Mouse (Mus musculus): ENCODE measurements around the gene Meltf. TPM values are rescaled to one million over a fixed set of nuclear protein-coding genes. Genes with fewer than 3 reads are reported as not detected.
A peak's percentile ranks its signal among the peaks of the same experiment; 100 is the strongest.

Meltf gene
- polyA plus RNA-seq, 1 experiment, result 0.35 TPM

- WGBS, result 36% methylated on average over 6 of the region's 6 CpGs
Observed at GRCm38 (mm10) chr16:31883902-31884301, 5.3 kb downstream of the Meltf start.

GRCm38 (mm10) chr16:31890907-31891306, 12.3 kb downstream of the Meltf start:
- DNase-seq (ENCODE audit: low read depth, low spot score), result no peak
- 66% methylated on average over 7 of the region's 7 CpGs for WGBS

More at GRCm38 (mm10) chr16:31883902-31884301, 5.3 kb downstream of the Meltf start:
- DNase-seq (ENCODE audit: low read depth, low spot score), result no peak

DNA sequence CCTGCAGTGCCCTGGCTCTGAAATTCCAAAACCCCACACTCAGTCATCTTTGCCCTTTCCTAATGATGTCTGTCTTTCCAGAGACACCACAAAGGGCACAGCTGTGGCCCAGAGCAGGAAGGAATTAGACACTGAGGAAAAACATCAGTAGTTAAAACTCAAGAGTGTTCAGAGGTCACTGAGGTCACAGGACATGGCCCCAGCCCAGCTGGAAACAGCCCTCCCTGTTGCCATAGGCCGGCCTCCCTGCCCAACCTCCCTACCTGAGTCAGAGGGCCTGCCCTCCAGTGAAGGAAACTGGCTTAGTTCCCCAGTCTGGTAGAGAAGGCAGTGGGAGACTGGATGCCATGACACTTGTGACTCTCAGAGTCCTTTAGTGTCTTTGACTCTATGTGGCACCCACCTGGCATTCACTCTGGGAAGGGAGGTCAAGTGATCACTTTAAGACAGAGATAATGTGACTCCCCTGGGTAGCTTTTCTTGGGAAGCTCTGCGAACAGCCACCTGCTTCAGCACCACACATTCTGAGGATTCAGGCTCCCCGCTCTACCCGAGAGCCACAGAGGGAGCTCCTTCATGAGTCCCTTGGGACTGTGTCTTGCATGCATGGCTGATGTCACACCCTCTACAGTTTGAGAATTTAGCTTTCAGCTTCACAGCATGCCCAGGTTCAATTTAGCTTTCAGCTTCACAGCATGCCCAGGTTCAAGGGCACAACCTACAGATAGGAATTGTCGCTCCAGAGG, 15.0 kb downstream of the Meltf start:
- WGBS, result 75% methylated on average over 5 of the region's 5 CpGs
- no peak for DNase-seq (ENCODE audit: low read depth, low spot score)

- WGBS, result 20% methylated on average over 29 of the region's 29 CpGs
- DNase-seq (ENCODE audit: low read depth, low spot score), result no peak
Observed at GRCm38 (mm10) chr16:31896971-31897774, 18.6 kb downstream of the Meltf start.

DNA sequence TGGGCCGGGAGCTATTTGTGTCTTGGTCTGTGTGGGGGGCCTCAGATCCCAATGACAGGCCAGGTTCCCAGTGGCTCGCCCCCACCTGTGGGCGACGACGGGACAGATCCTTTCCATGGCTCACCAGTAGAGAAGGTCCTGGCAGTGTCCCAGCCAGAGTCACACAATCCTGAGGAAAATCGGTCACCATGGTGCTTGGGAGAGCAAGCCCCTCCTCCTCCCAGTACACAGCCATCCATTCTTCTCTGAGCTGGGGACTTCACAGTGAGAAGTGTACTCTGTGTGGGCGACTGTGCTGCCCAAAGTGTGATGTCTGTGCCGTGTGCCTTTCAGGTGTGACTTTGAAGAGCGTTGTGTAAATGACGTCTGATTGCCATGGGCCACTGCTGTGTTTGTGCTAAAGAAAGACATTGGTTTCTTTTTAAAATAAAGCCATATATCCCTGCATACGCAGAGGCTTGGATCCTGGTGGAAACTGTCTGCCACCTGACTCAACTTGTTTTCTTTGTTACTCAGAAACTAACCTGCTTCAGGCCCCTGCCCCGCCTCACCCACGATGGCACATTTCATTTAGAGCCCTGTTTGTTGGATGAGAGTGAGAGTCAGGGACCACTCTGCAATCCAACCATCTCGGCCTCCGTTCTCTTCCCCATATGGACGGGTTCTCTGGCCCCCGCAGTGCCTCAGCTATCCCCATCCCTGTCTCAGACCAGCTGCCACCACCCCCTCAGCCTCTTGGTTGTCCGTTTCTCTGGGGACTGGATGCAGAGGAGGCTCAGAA, 20.1 kb downstream of the Meltf start:
- no peak for DNase-seq (ENCODE audit: low read depth, low spot score)
- 85% methylated on average over 18 of the region's 18 CpGs for WGBS

DNA sequence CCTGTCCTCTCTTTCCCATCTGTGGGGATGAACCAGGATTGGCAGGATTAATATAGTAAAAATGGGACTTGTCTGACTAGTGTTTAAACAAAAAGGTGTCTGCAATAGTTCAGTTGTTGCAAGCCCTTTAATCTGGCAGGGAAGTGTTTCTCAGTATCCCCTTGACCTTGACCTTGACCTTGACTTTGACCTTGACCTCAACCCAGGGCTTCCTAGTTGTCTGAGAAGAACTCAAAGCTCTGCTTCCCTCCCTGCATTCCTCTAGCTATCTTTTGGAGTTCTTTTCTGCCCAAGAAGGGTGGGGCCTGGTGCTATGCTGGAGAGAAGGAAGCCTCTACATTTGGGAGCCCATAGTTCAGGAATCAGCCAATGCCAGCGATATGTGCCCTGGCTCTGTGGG, 23.3 kb downstream of the Meltf start:
- no peak for DNase-seq (ENCODE audit: low read depth, low spot score)
- 82% methylated on average over 1 of the region's 1 CpGs for WGBS

DNA sequence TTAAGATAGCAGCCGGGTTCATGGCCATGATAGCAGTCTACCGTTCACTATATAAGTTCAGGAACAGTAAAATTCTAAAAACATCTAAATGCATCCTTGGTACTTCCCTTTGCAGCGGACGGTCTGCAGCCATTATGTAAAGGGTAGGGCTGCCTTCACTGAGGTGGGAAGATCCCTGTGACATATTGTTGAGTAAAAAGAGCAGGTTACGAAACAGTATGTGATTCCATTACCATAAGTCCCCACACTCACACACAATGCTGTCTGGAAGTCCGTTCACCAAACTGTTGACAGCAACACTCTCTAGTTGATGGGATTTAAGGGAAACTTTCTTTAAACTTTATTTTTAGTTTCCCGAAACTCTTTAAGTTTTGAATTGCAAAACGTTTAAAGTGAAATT, 24.6 kb downstream of the Meltf start:
- 86% methylated on average over 8 of the region's 8 CpGs for WGBS
- no peak for DNase-seq (ENCODE audit: low read depth, low spot score)

- WGBS, result 68% methylated on average over 4 of the region's 4 CpGs
- DNase-seq (ENCODE audit: low read depth, low spot score), result no peak
Observed at GRCm38 (mm10) chr16:31905331-31905730, 26.7 kb downstream of the Meltf start.

GRCm38 (mm10) chr16:31905891-31906825, 27.5 kb downstream of the Meltf start:
- 17% methylated on average over 19 of the region's 20 CpGs for WGBS
- no peak for DNase-seq (ENCODE audit: low read depth, low spot score)

DNA sequence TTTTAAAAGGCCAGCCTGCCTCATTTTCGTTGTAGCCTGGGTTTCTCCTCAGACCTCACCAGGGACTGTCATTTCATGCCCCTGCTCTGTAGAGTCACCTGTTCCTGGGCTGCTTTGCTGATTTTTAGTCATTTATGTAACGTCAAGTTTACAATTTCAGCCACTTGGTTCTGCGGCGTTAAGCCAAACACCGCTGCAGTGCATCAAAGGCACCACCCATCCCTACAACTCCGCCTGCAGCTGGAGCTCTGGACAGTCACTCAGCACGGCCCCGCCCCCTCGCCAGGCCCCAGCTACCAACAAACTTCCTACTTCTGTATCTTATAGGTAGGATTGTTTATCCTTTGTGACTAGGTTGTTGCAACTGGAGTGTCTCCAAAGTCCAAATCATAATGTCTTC, 28.3 kb downstream of the Meltf start:
- WGBS, result 5% methylated on average over 9 of the region's 9 CpGs
- DNase-seq (ENCODE audit: low read depth, low spot score), result no peak

DNA sequence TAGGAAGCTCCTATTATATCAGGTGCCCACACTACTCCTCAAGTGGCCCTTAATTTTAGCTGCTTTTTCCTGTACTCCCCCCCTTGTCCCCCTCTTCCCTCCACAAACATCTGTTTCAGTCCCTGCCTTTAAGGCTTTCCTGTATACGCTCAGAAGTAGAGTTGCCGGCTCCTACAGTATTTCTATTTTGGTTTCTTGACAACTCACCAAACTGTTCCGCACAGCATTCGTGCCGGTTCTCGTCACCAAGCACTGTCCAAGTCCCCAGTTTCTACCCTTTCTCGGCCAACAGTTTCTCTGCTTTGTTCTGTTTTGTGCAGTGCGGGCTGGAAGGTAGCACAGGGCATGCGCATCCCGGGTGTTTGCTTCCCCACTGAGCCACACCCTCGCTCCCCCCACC, 30.3 kb downstream of the Meltf start:
- WGBS, result 59% methylated on average over 11 of the region's 11 CpGs
- no peak for DNase-seq (ENCODE audit: low read depth, low spot score)

GRCm38 (mm10) chr16:31910281-31910847, 31.8 kb downstream of the Meltf start:
- no peak for DNase-seq (ENCODE audit: low read depth, low spot score)
- 43% methylated on average over 10 of the region's 10 CpGs for whole genome bisulfite sequencing

- no peak for DNase-seq (ENCODE audit: low read depth, low spot score)
- 32% methylated on average over 11 of the region's 11 CpGs for WGBS
Observed at GRCm38 (mm10) chr16:31917776-31918175, 39.2 kb downstream of the Meltf start.

DNA sequence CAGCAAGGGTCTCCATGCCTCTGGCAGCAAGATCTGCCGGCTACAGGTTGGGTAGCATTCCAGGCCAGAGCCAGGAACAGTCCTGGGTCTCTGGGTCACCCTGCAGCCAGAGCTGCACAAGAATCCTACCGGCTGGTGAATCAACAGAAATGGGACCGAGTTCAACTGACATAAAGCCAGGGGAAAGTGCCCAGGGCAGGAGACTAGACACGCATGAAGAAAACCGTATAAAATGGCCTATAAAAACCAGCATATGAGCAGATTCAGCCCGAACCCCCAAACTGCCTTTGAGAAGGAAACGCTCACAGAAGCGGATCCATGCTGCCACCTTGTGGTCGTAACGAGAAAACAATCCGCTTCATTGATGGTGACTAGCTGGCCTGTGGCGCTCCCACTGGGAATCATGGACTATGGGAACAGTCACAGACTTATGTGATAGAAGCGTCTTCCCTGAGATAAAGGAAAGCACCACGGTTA, 39.7 kb downstream of the Meltf start:
- WGBS, result 4% methylated on average over 14 of the region's 14 CpGs
- DNase-seq (ENCODE audit: low read depth, low spot score), result peak; percentile 51

DNA sequence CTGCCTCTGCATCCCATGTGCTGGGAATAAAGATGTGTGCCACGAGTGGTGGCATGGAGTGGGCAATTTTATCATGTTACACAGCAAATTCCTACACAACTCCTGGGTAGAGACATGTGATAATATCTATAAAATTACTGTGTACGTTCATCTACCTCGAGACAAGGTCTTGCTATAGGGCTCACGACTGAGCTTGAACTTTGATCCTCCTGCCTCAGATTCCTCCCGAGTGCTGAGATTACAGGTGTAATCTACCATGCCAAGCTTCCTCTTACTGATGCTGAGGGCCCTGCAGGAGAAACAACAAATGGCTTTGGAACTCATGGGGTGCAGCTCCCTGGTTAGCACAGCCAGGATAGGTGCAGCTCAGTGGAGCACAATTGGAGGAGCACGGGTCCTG, 45.8 kb downstream of the Meltf start:
- no peak for DNase-seq (ENCODE audit: low read depth, low spot score)
- WGBS, result 36% methylated on average over 6 of the region's 6 CpGs

DNA sequence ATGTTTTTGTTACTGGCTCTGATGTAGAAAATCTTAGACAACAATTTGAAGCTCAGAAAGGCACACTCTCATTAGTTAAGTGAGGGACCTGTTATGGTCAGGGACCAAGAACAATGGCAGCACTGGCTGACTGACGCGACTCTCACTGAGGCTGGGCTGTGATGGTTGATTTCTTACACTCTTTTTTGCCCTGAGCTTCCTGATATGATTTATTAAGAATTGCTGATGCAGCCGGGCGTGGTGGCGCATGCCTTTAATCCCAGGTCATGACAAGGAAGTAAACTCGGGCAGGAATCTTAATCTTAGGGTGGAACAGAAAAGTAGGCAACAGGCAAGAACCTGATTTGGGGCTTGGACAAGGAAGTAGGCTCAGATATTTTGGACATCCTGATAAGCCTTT, 47.5 kb downstream of the Meltf start:
- no peak for DNase-seq (ENCODE audit: low read depth, low spot score)

DNA sequence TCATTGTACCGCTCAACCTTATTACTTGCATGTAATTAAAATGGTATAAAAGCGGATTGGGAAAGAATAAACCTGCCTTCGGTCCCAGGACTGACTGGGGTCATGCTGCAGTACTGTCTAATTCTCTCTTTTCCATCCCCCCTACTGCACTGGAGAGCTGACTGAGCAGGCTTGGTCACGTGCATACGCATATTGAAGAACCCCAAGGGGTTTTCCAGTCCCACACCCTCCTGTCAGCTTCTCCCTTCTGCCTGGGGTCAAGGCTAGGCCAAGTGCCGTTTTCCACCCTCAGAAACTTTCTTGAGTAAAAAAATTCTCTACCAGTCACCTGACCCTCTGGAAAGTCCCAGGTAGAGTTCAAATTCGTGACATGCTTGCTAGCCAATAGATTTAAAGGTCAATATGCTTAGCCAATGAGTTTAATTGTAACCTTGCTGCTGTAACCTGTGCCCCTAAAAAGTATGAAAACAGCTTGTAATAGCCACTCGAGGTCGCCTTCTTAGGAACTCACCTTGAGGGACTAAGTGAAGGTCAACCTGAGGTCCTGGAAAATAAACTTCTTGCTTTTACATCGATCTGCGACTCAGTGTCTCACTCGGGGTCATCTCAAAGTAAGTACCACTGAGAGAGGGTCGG, 48.1 kb downstream of the Meltf start:
- 66% methylated on average over 13 of the region's 13 CpGs for WGBS
- DNase-seq (ENCODE audit: low read depth, low spot score), result no peak

More for the DNA sequence above, 47.5 kb downstream of the Meltf start:
- 68% methylated on average over 6 of the region's 6 CpGs for WGBS

DNA sequence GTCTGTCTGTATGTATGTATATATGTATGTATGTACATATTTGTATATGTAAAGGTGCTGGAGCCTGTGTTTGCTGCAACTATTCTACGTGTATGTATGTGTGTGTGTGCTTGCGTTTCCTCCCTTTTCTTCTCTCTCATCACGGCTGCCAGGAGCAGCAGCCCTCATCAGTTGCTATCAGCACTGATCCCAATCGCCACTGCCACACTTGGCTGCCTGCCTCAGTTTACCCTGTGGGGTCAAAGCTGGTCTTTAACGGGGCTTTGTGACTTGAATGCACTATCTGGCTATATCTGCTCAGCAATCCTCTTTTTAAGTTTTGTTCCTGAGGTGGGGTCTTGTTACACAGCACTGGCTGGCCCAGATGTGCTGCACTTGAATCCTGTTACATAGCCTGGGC, 48.8 kb downstream of the Meltf start:
- DNase-seq (ENCODE audit: low read depth, low spot score), result no peak
- WGBS, result 92% methylated on average over 5 of the region's 5 CpGs

Data from large intestine, adult 2 months (tissue).